Mouse (Mus musculus) thymus, adult 18-20 months (tissue): ENCODE results near the gene Saa3.
"Not testable (repeated sequence)": the region's sequence is repeated elsewhere in the genome, so short reads cannot be mapped to it uniquely, and the experiment has no call there.

Experiments
- DNase-seq, 2 experiments: peaks; one replicate each; pipeline ENCODE4 v3.0.0; 2022; ENCODE audit warnings: mixed read lengths in 2 of 2

Gene Saa3

DNA sequence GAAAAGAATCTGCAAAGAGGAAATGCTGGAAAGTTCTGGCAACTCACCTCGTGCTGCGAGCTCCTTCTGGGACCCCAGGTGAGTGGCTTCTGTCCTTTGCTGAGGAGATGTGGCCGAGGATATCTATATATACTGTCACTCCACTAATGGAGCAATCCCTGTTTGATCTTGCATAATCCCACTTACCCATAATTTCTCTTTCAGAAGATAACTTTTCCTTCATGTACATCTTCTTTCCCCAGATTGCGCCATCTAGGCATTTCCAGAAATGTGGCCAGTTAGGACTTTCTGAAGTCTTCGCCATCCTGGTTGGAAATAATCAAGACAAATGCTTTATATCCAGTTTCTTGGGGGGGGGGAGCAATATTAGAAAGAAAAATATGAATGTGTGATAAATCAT is at the start of gene Saa3:
Saa3 (minus strand) TSS at position 101 of the 400 bp plus-strand sequence.
- no peak for DNase-seq

DNA sequence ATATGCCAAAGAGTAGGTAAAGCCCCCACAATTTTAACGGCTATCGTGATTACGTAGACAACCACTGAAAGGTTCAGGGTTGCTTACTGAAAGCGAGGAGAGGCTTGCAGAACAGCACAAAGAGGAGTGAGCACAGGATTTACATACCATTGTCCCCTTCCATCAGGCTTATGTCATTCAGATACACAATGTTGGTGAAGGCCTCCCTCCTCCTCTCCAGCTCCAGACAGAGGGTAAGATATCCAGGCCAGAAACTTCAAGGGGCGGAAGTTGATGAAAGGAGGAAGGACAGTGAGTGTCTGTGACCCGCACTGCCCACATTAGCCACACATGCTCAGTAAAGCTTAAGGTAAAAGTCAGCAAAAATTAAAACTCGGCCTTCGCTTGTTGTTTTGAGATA is 49.2 kb upstream of the Saa3 start:
- DNase-seq = no peak

DNA sequence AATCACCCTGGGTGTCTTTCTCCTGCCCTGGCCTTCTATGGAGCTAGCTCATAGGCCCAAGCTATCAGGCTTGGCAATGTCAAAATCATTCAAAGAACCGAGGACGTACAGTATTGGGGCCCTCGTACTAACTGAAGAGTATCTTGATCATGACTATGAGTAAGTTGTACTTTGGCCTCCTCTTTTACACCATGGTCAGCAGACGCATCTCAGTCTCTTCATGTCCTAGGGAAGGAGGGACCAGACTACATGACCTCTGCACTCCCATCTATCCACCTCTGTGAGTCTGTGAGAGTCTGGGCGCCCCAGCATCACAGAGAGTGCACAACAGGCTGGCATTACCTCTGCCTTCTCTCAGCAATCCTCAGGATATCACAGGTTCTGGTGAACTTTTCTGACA is 47.1 kb upstream of the Saa3 start:
- no peak for DNase-seq

DNA sequence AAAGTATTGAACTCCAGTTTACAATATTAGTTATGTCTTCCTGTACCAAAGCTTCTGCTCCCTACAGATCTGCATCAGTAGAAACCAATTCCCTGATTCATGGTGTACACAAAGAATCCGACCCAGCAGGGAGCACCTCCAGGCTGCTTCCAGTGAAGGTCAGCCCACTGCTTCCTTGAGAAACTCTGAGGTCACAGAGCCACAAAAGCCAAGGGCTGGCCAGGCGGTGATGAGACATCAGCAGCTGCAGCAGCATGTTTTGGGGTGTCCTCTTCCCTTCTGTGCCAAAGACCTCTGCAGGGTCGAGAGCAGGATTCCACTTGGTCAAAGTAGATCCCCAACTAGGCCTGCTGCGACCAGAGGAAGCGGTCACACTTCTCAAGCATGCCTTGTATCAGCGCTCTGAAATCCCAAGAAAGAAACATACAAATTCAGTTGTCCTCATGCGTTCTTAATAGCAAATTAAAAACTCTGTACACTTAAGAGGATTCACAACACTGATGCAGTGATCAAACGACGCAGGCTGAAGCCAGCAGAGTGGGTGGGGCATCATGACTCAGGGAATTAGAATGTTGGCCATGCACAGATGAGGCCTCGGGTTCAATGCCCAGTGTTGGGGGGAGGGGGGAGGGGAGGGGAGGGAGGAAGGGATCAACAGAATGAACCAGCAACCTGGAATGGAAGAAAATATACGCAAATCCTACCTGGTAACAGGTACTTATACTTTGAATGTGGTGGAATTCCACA is 45.7 kb upstream of the Saa3 start:
- no peak for DNase-seq

DNA sequence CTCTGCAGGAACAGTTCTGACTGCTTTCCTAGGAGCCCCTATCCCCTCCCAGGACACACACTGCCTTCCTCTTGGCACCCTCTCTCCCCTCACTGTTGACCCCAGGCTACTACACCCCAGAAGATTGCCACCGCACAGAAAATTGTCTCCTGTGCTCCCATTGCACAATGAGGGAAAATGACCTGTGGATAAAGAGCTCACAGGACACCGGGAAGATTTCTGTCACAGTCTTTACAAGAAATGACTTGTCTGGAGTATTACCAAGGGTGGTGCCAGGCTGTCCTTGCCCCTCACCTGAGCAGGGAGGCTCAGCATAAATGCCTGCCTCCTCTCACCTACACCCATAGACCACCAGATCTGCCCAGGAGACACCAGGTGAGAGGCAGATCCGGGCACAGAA is 36.0 kb upstream of the Saa3 start, which contains the start of gene Saa2:
Saa2 (plus strand) TSS at position 301 of the 400 bp plus-strand sequence.
- DNase-seq = no peak

DNA sequence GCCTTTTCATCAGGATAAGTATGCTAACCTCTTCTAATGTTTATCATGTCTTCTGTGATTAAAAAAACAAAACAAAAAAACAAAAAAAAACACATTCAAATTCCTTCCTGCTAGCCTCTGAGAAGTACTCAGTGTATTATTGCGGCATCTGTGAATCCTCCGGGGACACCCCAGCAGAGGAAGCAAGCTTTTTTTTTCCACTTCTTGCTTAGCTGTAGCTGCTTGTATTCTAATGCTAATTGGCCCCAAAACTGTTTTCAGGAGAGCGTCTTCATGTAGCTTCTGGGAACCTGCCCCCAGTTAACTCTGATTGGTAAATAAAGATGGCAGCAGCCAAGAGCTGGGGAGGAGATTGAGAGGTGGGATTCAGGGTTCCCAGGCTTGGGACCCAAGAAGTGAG is 33.0 kb upstream of the Saa3 start:
- no peak for DNase-seq

DNA sequence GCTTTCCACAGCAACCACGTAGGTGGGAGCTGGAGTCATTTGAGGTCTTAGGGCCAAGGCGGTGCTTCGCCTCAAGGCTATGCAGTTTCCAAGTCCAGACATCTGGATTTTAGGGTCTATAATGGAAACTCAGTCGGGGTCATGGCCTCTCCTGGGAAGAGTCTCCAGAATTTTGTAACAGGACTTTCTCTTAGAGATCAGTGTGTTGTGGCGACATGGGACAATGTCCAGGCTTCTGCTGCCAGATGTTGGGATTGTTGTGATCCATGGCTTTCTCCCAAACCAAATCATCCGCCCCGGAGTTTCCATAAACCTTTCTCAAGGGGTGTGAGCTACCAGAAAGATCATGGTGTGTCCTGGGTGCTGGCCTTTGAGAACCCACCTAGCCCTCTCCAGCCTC is 30.9 kb upstream of the Saa3 start:
- no peak for DNase-seq

DNA sequence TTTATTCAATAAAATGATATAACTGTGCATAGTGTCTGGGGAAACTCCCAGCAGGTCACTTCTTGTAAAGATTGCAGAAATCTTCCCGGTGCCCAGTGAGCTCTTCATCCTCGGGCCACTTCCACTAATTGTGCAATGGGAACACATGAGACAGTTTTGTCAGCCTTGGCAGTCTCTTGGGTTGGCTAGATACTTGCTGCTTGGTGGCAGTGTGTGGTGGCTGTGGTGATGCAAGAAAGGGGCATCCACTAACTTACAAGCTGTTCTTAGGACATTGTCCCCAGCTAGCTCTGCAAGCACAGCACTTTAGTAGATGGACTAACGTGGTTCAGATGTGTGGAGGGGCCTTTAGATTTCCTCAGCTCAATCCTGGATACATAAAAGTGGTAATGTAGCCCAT is 30.3 kb upstream of the Saa3 start:
- DNase-seq = no peak

DNA sequence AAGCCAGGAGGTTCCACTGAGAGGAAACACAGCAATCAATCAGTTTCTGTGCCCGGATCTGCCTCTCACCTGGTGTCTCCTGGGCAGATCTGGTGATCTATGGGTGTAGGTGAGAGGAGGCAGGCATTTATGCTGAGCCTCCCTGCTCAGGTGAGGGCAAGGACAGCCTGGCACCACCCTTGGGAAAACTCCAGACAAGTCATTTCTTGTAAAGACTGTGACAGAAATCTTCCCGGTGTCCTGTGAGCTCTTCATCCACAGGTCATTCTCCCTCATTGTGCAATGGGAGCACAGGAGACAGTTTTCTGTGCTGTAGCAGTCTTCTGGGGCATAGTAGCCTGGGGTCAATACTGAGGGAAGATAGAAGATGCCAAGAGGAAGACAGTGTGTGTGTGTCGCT is 27.4 kb upstream of the Saa3 start, which contains the start of gene Saa1:
Saa1 (minus strand) TSS at position 101 of the 400 bp plus-strand sequence.
- not testable (repeated sequence) for DNase-seq

DNA sequence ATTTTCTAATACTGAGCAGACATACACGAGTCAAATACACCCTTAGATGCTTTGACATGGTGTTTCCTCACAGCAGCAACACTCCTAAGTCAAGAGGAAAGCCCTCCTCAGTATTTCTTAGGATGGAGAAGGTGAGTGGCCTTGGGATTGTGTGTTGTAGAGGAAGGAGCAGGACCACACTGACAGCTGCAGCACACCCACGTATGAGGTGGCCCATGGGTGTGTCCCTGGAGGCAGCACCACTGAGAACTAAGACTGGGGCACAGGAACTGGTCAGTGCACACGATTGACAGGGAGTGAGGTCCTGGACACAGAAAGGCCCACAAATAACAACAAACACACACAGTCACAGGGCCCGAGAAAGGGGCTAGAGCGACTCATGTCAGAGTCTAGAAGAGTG is 24.5 kb upstream of the Saa3 start:
- not testable (repeated sequence) for DNase-seq

DNA sequence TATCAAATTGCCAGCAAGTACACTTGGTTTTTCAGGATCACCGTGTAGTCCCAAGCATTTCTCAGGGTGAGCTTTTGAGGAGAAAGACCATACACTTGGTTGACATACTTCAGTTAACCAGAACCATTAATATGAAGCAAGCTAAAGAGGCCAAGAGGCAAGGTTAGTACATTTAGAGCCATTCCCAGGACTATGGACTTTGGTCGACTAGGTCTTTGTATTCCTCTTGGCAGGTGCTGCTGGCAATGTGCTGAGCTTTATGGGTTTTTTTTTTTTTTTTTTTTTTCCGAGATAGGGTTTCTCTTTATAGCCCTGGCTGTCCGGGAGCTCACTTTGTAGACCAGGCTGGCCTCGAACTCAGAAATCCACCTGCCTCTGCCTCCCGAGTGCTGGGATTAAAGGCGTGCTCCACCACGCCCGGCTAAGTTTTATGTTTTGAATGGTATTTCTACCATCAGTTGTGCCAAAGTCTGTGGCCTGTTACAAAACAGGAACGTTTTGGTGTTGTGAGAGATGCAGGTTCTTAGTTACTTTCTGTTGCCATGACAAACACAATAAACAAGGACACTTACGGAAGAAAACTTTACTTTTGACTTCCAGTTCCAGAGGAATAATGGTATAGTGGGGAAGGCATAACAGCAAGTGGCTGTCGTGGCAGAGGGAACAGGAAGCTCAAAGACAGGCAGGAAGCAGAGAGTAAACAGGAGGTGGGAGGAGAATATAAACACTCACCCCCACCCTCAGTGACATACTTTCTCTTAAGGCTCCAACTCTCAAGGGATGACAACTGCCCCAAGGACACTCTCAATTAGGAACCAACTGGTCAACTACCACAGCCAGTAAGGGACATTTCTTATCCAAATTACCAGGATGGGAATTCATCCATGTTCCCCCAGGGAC is 23.3 kb upstream of the Saa3 start:
- no peak for DNase-seq

DNA sequence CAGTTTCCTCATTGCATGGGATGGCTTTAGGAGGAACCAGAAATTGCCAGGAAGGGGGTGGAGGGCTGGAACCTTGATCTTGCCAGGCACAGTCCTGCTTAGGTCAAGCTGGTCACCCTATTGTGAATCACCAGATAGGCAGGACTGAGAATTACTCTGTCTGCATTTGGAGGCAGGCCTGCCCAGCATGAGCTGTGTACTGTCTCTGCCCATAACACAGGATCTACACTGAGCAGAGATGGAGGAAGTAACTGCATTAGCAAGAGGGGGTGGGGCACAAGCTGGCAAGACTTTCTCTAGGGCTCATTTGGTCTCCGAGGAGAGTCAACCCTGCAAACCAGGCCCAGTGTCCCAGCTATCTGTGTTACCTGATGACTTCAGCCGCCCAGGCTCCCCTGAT is 19.5 kb upstream of the Saa3 start:
- DNase-seq = no peak

DNA sequence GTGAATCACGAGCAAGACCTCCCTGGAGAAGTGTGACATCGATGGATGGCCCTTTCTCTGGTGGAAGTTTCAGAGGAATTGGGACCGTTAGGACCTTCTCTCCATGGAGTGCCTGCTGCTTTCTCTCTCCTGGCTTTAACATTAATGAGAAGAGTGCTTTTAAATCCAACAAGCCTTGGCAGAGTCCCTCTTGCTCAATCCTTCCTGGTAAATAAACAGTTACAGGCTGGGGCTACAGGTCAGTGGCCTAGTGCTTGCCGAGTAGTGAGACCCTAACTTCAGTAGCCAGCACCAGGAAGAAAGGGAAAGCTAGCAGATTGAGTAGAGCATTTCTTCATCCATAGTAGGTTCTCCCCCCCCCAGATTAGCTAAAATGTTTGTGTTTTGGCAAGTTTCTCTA is 17.0 kb upstream of the Saa3 start, which contains the start of gene Saa4:
Saa4 (minus strand) TSS at position 146 of the 400 bp plus-strand sequence.
- no peak for DNase-seq

DNA sequence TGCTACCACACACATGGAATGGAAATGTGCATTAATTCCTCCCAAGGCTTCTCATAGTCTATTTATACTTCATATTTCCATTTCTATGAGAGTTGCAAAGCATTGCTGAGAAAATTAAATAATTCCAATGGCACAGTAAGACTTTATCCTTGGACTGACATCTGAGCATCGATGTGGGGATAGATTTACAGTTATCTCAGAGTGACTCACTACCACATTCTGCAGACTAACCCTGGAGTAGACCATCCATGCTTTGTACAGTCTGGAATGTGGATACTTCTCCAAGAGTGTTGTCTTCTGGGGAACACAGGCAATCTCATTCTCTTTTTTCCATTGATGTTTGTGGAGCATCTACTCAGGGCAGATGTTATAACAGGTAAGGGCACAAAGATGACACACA is 12.1 kb upstream of the Saa3 start:
- no peak for DNase-seq

DNA sequence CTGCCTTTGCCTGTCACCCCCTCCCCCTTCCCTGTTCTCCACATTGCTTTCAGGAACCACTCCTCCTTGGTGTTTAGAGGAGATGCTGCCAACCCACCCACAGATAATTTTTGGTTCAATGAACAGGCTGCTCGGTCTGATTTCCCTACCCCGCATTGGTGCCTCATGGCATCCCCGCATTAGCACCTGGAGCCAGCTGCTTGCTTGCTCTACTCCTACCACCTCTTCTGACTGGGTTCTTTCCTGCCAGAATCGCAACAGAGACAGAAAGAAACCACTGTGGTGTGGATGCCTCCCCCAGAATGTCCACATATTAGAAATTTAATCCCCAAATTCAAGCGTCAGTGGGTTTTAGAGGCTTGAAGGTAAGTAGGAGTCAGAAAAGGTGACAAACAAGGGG is 8.9 kb upstream of the Saa3 start:
- DNase-seq = no peak

DNA sequence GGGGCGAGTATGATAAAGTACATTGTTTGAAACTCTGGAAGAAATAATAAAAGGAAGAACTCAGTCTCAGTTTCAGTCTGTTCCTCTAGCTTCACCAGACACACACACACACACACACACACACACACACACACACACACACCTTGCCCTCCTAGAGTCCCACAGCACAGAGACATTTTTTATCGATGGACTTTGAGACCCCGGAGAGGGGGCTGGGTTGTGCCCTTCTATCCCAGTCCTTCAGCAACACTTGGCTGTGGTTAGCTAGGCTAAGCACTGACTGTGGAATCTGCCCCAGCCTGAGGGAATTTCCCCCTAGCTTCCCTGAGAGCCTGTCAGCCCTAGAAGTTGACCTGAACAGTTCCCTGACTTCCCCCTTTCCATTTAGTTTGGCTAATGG is 8.3 kb upstream of the Saa3 start:
- no peak for DNase-seq

DNA sequence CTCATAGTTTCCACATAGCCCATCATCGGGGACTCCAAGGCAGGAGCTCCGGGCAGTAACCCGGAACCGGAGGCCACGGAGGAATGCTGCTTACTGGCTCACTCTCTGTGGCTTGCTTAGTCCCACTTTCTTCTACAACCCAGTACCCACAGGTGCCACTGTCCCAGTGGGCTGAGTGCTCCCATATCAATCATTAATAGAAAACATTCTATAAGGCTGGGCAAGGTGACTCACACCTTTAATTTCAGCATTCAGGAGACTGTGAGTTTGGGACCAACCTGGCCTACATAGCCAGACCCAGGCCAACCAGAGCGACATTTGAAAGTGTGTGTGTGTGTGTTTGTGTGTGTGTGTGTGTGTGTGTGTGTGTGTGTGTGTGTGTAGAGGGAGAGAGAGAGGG is 7.9 kb upstream of the Saa3 start:
- DNase-seq = no peak

DNA sequence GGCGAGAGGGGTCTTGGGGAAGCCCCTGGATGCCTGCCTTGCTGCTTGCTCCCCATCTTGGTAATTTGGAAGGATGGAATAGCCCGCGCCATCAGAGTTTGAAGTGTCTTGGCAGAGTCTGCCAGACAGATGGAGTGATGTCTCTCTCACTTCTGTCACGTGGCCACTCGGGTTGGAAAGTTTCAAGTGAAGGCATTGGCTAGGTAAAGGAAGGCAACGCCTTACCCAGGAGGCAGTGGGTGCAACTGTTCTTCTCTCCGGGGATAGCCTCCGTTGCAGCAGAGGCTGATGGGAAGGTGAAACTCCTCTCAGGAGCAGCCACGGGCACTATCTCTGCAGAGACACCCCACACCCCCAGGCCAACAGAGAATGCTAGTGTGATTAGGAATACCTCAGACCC is 5.0 kb upstream of the Saa3 start:
- DNase-seq = no peak

DNA sequence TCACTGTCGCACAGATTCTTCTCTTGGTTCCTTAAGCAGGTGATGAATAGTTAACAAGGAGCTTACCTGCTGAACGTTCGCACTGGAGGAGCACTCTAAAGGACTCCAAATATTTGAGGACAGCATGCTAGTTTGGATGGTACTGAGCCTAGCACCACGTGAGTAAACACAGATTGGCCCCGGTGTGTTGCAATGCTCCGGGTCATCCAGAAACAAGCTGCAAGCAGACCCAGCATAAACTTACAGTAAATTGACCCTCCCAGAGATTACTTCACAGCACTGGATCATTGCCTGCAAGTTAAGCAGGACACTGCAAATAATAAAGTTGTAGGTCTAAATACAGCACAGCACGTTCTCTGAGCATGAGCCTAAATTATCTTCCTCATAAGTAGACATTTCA is 4.0 kb upstream of the Saa3 start:
- no peak for DNase-seq

DNA sequence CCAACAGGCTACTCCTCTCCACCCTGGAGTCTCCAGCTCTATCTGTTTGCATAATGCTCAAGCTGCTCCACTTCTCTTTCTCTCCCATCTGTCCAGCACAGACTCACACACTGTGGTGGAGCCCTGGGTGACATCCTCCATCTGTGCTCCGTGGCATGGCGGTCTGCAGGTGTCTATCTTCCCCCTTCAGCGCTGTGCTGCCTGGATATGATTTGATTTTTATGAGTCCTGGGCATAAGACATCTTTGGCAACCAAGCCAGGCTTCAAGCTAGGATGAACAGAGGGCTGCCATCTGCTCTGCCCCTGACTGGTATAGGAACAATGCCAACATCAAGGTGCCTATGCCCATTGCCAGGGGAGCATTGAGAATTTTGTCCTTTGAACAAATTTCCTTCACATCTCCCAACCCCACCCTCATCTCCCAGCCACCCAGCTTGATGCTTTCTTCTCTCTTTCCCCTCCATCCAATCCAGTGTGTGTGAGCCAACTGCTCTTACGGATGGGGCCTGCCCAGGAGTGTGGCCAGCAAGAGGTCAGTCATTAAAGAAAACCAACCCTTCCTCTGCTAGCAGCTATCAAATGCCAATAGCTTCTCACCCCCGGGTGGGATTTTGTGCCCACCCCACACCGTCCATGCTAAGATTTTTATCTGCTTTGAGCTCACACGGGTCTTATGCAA is 3.2 kb upstream of the Saa3 start:
- no peak for DNase-seq

DNA sequence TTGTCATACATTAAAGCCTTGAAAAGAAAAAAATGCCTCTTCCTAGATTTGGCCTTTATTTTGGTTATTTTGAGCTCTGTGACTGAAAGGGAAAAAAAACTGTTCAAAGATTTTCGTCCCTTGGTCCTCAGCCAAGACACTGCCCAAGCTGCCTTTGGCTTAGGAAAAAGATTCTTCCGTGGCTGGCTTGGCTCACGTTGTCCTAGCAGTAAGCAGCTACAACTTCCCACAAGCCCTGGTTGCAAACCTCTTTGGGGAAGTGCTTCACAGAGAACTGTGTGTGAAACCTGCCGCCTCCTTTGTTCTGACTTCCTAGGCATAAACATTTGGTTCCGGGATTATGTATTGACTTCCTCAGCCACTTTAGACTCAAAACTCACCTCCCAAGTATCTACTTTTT is 1.4 kb upstream of the Saa3 start:
- DNase-seq = no peak

DNA sequence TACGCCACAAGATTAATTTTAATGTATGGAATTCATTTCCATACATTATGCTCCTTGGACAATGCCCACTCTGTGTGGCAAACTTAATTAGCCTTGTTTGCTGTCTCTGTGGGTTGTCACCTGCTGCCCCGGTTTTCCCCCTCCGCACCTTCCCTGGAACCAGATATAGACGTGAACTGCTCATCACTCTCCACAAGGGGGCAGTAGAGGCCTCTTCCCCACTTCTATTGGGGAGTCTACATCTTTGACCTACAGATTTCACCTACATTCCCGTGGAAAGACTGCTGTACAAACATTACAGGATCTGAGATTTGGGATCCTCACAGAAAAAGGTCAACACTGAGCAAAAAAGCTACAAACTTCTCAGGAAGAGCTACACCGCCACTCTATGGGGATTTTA is 982 bp downstream of the Saa3 start:
- DNase-seq = peak; percentile 19 to 49

DNA sequence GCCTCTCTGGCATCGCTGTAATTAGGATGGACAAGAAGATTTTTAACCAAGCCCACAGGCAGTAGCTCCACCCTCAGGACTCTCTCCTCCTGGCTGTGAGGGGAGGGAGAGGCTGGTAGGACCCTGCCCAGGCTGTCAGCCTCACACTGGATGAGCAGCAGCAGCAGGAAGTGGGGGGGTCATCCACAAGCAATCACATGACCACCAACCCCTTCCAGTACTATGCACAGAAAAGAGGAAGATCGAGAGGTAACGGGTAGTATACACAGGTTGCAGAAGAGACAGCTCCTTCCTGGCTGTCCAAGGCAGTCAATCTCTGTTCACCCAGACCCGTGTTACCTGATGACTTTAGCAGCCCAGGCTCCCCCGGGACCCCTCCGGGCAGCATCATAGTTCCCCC is 3.2 kb downstream of the Saa3 start:
- no peak for DNase-seq
